Mouse (Mus musculus): ENCODE data around the gene Olfr599. TPM values are rescaled to one million over a fixed set of nuclear protein-coding genes. Genes with fewer than 3 reads are reported as not detected.
"Not testable (repeated sequence)": the region's sequence is repeated elsewhere in the genome, so short reads cannot be mapped to it uniquely, and the experiment has no call there.

Olfr599 gene
- not detected in 2 replicates for polyA plus RNA-seq (2014; fragmentation: Nextera tagmentation; extraction: Ambion mirVana)

DNA sequence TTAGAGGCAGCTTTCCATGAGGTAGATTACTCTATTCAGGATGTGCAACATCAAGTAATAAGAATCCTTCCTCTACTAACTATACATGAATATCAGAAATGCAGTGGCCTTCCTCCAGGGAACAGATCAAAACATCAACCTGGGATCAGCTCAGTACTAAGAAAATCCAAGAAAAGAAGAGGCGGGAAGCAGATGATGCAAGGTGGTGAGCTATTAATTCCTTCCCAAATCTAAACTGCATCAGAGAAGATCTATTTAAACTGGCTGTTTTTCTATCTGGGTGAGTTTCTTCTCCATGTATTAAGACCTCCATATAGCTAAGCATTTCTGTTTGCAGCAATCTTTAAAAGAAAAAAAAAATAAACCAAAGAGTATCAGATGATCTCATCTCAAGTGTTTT lies at the start of gene Olfr599:
Gene Olfr599 (plus strand): TSS at position 301 of the 400 bp plus-strand sequence.
- Histone ChIP-seq H3K9me3 (ENCODE audit: control insufficient read depth, low read length) (no peaks in the 10 kb centered on the region), H3K4me1 (replicated peaks; ENCODE audit: control insufficient read depth, insufficient read depth, low read length) (no peaks in the 10 kb centered on the region), H3K9ac (ENCODE audit: low read length) (no peak within 1 kb of the TSS), H3K27ac (ENCODE audit: low read depth) (no peak within 1 kb of the TSS), H3K27me3 (replicated peaks; ENCODE audit: control insufficient read depth, insufficient read depth, low read length) (no peaks in the 10 kb centered on the region), H3K4me2 (ENCODE audit: low read length) (no peak within 1 kb of the TSS), H3K36me3 (ENCODE audit: control insufficient read depth, insufficient read depth, low read length) (no peaks in the 10 kb centered on the region), H3K4me3 (ENCODE audit: low read depth, low read length) (no peak within 1 kb of the TSS)
- DNase-seq (ENCODE audit: low spot score) (no peak), ATAC-seq (replicated peaks; ENCODE audit: low FRiP score, low TSS enrichment, low read depth) (no peak)
- 82% methylated on average over 1 of the region's 1 CpGs for WGBS

GRCm38 (mm10) chr7:103305348-103305747 lies 30.4 kb upstream of the Olfr599 start, which contains the start of gene Olfr596:
Gene Olfr596 (plus strand): TSS chr7:103305648.
- 95% methylated on average over 2 of the region's 2 CpGs for WGBS
- H3K27me3 ChIP-seq (replicated peaks; ENCODE audit: control insufficient read depth, insufficient read depth, low read length); DNase-seq (ENCODE audit: low spot score); H3K36me3 ChIP-seq (ENCODE audit: control insufficient read depth, insufficient read depth, low read length); H3K27ac ChIP-seq (ENCODE audit: low read depth); H3K4me3 ChIP-seq (ENCODE audit: low read depth, low read length); H3K4me2 ChIP-seq (ENCODE audit: low read length); H3K9me3 ChIP-seq (ENCODE audit: control insufficient read depth, low read length); H3K4me1 ChIP-seq (replicated peaks; ENCODE audit: control insufficient read depth, insufficient read depth, low read length); H3K9ac ChIP-seq (ENCODE audit: low read length); ATAC-seq (replicated peaks; ENCODE audit: low FRiP score, low TSS enrichment, low read depth): not testable (repeated sequence)

GRCm38 (mm10) chr7:103316015-103316414 lies 19.7 kb upstream of the Olfr599 start, which contains the start of gene Olfr597:
Gene Olfr597 (plus strand): TSS chr7:103316315.
- H3K27me3 ChIP-seq (replicated peaks; ENCODE audit: control insufficient read depth, insufficient read depth, low read length); H3K9ac ChIP-seq (ENCODE audit: low read length); DNase-seq (ENCODE audit: low spot score); H3K4me1 ChIP-seq (replicated peaks; ENCODE audit: control insufficient read depth, insufficient read depth, low read length); ATAC-seq (replicated peaks; ENCODE audit: low FRiP score, low TSS enrichment, low read depth); H3K4me3 ChIP-seq (ENCODE audit: low read depth, low read length); H3K9me3 ChIP-seq (ENCODE audit: control insufficient read depth, low read length); H3K4me2 ChIP-seq (ENCODE audit: low read length); H3K27ac ChIP-seq (ENCODE audit: low read depth); H3K36me3 ChIP-seq (ENCODE audit: control insufficient read depth, insufficient read depth, low read length): not testable (repeated sequence)
- WGBS, result 84% methylated on average over 2 of the region's 2 CpGs

DNA sequence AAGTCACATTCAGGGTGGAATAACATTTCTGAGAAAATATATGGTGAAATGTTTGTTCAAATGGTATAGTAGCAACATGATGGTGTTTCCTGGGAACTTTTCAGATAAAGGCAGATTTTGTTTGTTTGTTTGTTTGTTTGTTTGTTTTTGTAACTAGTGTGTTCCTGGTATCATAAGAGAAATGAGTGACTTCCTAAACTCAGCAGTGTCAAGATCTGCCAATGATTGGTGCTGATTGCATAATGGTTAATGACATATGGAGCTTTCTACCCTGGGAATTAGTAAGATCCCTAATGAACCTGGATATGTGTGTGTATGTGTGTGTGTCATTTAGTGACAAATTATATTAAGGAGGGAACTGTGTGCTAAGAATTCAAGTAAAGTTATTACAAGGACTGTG lies 12.4 kb upstream of the Olfr599 start, which contains the start of gene Olfr598:
Gene Olfr598 (plus strand): TSS at position 301 of the 400 bp plus-strand sequence.
- no peak for ATAC-seq (replicated peaks; ENCODE audit: low FRiP score, low TSS enrichment, low read depth)

GRCm38 (mm10) chr7:103349569-103349968 lies 13.9 kb downstream of the Olfr599 start, which contains the start of gene Olfr600:
Gene Olfr600 (minus strand): TSS chr7:103349669.
- H3K9ac ChIP-seq (ENCODE audit: low read length), result no peak within 1 kb of the TSS
- ATAC-seq (replicated peaks; ENCODE audit: low FRiP score, low TSS enrichment, low read depth) (no peak), DNase-seq (ENCODE audit: low spot score) (no peak)
- H3K4me1 ChIP-seq (replicated peaks; ENCODE audit: control insufficient read depth, insufficient read depth, low read length), result no peaks in the 10 kb centered on the region
- no peaks in the 10 kb centered on the region for H3K9me3 ChIP-seq (ENCODE audit: control insufficient read depth, low read length)
- no peaks in the 10 kb centered on the region for H3K36me3 ChIP-seq (ENCODE audit: control insufficient read depth, insufficient read depth, low read length)
- no peak within 1 kb of the TSS for H3K4me2 ChIP-seq (ENCODE audit: low read length)
- H3K27me3 ChIP-seq (replicated peaks; ENCODE audit: control insufficient read depth, insufficient read depth, low read length), result no peaks in the 10 kb centered on the region
- no peak within 1 kb of the TSS for H3K4me3 ChIP-seq (ENCODE audit: low read depth, low read length)
- H3K27ac ChIP-seq (ENCODE audit: low read depth), result no peak within 1 kb of the TSS

More for the DNA sequence above, 12.4 kb upstream of the Olfr599 start, which contains the start of gene Olfr598:
- H3K27me3 ChIP-seq (replicated peaks; ENCODE audit: control insufficient read depth, insufficient read depth, low read length), result no peaks in the 10 kb centered on the region
- H3K9me3 ChIP-seq (ENCODE audit: control insufficient read depth, low read length), result no peaks in the 10 kb centered on the region
- no peak within 1 kb of the TSS for H3K4me3 ChIP-seq (ENCODE audit: low read depth, low read length)
- H3K4me2 ChIP-seq (ENCODE audit: low read length), result no peak within 1 kb of the TSS
- no peaks in the 10 kb centered on the region for H3K36me3 ChIP-seq (ENCODE audit: control insufficient read depth, insufficient read depth, low read length)
- H3K9ac ChIP-seq (ENCODE audit: low read length), result no peak within 1 kb of the TSS
- no peaks in the 10 kb centered on the region for H3K4me1 ChIP-seq (replicated peaks; ENCODE audit: control insufficient read depth, insufficient read depth, low read length)
- no peak within 1 kb of the TSS for H3K27ac ChIP-seq (ENCODE audit: low read depth)
- DNase-seq (ENCODE audit: low spot score), result no peak

GRCm38 (mm10) chr7:103362555-103362954 lies 26.8 kb downstream of the Olfr599 start, which contains the start of gene Olfr601:
Gene Olfr601 (minus strand): TSS chr7:103362655.
- DNase-seq (ENCODE audit: low spot score), result no peak
- H3K9me3 ChIP-seq (ENCODE audit: control insufficient read depth, low read length), result no peaks in the 10 kb centered on the region
- no peaks in the 10 kb centered on the region for H3K4me1 ChIP-seq (replicated peaks; ENCODE audit: control insufficient read depth, insufficient read depth, low read length)
- ATAC-seq (replicated peaks; ENCODE audit: low FRiP score, low TSS enrichment, low read depth), result no peak
- WGBS, result 93% methylated on average over 1 of the region's 1 CpGs
- H3K9ac ChIP-seq (ENCODE audit: low read length), result no peak within 1 kb of the TSS
- no peaks in the 10 kb centered on the region for H3K27me3 ChIP-seq (replicated peaks; ENCODE audit: control insufficient read depth, insufficient read depth, low read length)
- H3K27ac ChIP-seq (ENCODE audit: low read depth), result no peak within 1 kb of the TSS
- no peaks in the 10 kb centered on the region for H3K36me3 ChIP-seq (ENCODE audit: control insufficient read depth, insufficient read depth, low read length)
- no peak within 1 kb of the TSS for H3K4me2 ChIP-seq (ENCODE audit: low read length)
- H3K4me3 ChIP-seq (ENCODE audit: low read depth, low read length), result no peak within 1 kb of the TSS

DNA sequence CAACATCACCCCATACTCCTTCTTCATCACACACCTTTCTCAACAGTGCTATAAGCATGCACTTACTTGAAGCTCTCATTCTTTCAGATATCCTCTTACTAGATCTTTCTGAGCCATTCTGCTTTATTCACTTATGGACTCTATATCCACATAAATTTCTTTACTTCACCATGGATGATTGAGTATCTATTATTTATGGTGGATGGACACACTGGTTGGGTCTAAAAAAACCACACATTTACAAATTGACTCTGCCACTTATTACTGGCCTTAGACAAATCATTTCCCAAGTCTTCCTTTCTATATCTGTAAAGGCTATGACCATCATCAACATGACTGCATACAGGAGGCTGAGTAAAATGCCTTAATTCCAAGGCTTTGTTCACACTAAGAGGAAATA lies 50.4 kb downstream of the Olfr599 start, which contains the start of gene Olfr603:
Gene Olfr603 (minus strand): TSS at position 101 of the 400 bp plus-strand sequence.
- H3K9ac ChIP-seq (ENCODE audit: low read length), result no peak within 1 kb of the TSS
- H3K4me1 ChIP-seq (replicated peaks; ENCODE audit: control insufficient read depth, insufficient read depth, low read length), result no peaks in the 10 kb centered on the region
- H3K4me2 ChIP-seq (ENCODE audit: low read length), result no peak within 1 kb of the TSS
- H3K4me3 ChIP-seq (ENCODE audit: low read depth, low read length), result no peak within 1 kb of the TSS
- H3K36me3 ChIP-seq (ENCODE audit: control insufficient read depth, insufficient read depth, low read length), result no peaks in the 10 kb centered on the region
- H3K27me3 ChIP-seq (replicated peaks; ENCODE audit: control insufficient read depth, insufficient read depth, low read length), result no peaks in the 10 kb centered on the region
- H3K27ac ChIP-seq (ENCODE audit: low read depth), result no peak within 1 kb of the TSS
- ATAC-seq (replicated peaks; ENCODE audit: low FRiP score, low TSS enrichment, low read depth) (no peak), DNase-seq (ENCODE audit: low spot score) (no peak)
- no peaks in the 10 kb centered on the region for H3K9me3 ChIP-seq (ENCODE audit: control insufficient read depth, low read length)

Other genes with a start within 250 kb of the Olfr599 start
- not detected in 2 replicates for gene Olfr585, start 238.2 kb upstream of the Olfr599 start, polyA plus RNA-seq (2014; fragmentation: Nextera tagmentation; extraction: Ambion mirVana)
- not detected in 2 replicates for gene Olfr586, start 210.3 kb upstream of the Olfr599 start, polyA plus RNA-seq (2014; fragmentation: Nextera tagmentation; extraction: Ambion mirVana)
- gene Olfr588-ps1, start 195.0 kb upstream of the Olfr599 start, polyA plus RNA-seq (2014; fragmentation: Nextera tagmentation; extraction: Ambion mirVana), result not detected in 2 replicates
- gene Olfr589, start 179.6 kb upstream of the Olfr599 start, polyA plus RNA-seq (2014; fragmentation: Nextera tagmentation; extraction: Ambion mirVana), result not detected in 2 replicates
- gene Olfr591, start 157.6 kb upstream of the Olfr599 start, polyA plus RNA-seq (2014; fragmentation: Nextera tagmentation; extraction: Ambion mirVana), result not detected in 2 replicates
- gene Olfr592, start 151.1 kb upstream of the Olfr599 start, polyA plus RNA-seq (2014; fragmentation: Nextera tagmentation; extraction: Ambion mirVana), result not detected in 2 replicates
- not detected in 2 replicates for gene Olfr593, start 124.1 kb upstream of the Olfr599 start, polyA plus RNA-seq (2014; fragmentation: Nextera tagmentation; extraction: Ambion mirVana)
- not detected in 2 replicates for gene Olfr594, start 118.9 kb upstream of the Olfr599 start, polyA plus RNA-seq (2014; fragmentation: Nextera tagmentation; extraction: Ambion mirVana)
- not detected in 2 replicates for gene Usp17ld, start 83.4 kb upstream of the Olfr599 start, polyA plus RNA-seq (2014; fragmentation: Nextera tagmentation; extraction: Ambion mirVana)
- gene Olfr596, start 30.3 kb upstream of the Olfr599 start, polyA plus RNA-seq (2014; fragmentation: Nextera tagmentation; extraction: Ambion mirVana), result not detected in 2 replicates
- gene Olfr597, start 19.6 kb upstream of the Olfr599 start, polyA plus RNA-seq (2014; fragmentation: Nextera tagmentation; extraction: Ambion mirVana), result not detected in 2 replicates
- not detected in 2 replicates for gene Olfr598, start 12.3 kb upstream of the Olfr599 start, polyA plus RNA-seq (2014; fragmentation: Nextera tagmentation; extraction: Ambion mirVana)
- not detected in 2 replicates for gene Olfr600, start 13.8 kb downstream of the Olfr599 start, polyA plus RNA-seq (2014; fragmentation: Nextera tagmentation; extraction: Ambion mirVana)
- gene Olfr601, start 26.7 kb downstream of the Olfr599 start, polyA plus RNA-seq (2014; fragmentation: Nextera tagmentation; extraction: Ambion mirVana), result not detected in 2 replicates
- gene Olfr603, start 50.3 kb downstream of the Olfr599 start, polyA plus RNA-seq (2014; fragmentation: Nextera tagmentation; extraction: Ambion mirVana), result not detected in 2 replicates
- gene Usp17lc, start 79.2 kb downstream of the Olfr599 start, polyA plus RNA-seq (2014; fragmentation: Nextera tagmentation; extraction: Ambion mirVana), result not detected in 2 replicates
- not detected in 2 replicates for gene Olfr605, start 109.5 kb downstream of the Olfr599 start, polyA plus RNA-seq (2014; fragmentation: Nextera tagmentation; extraction: Ambion mirVana)
- gene Olfr606, start 113.1 kb downstream of the Olfr599 start, polyA plus RNA-seq (2014; fragmentation: Nextera tagmentation; extraction: Ambion mirVana), result not detected in 2 replicates
- not detected in 2 replicates for gene Olfr607, start 128.2 kb downstream of the Olfr599 start, polyA plus RNA-seq (2014; fragmentation: Nextera tagmentation; extraction: Ambion mirVana)
- not detected in 2 replicates for gene Olfr608, start 134.0 kb downstream of the Olfr599 start, polyA plus RNA-seq (2014; fragmentation: Nextera tagmentation; extraction: Ambion mirVana)
- gene Olfr609, start 162.1 kb downstream of the Olfr599 start, polyA plus RNA-seq (2014; fragmentation: Nextera tagmentation; extraction: Ambion mirVana), result not detected in 2 replicates
- not detected in 2 replicates for gene Olfr610, start 176.2 kb downstream of the Olfr599 start, polyA plus RNA-seq (2014; fragmentation: Nextera tagmentation; extraction: Ambion mirVana)
- gene Olfr611, start 184.9 kb downstream of the Olfr599 start, polyA plus RNA-seq (2014; fragmentation: Nextera tagmentation; extraction: Ambion mirVana), result not detected in 2 replicates
- gene Olfr612, start 206.8 kb downstream of the Olfr599 start, polyA plus RNA-seq (2014; fragmentation: Nextera tagmentation; extraction: Ambion mirVana), result not detected in 2 replicates
- gene Olfr613, start 212.2 kb downstream of the Olfr599 start, polyA plus RNA-seq (2014; fragmentation: Nextera tagmentation; extraction: Ambion mirVana), result not detected in 2 replicates
- gene Olfr615, start 220.2 kb downstream of the Olfr599 start, polyA plus RNA-seq (2014; fragmentation: Nextera tagmentation; extraction: Ambion mirVana), result not detected in 2 replicates
- not detected in 2 replicates for gene Olfr616, start 233.2 kb downstream of the Olfr599 start, polyA plus RNA-seq (2014; fragmentation: Nextera tagmentation; extraction: Ambion mirVana)
- gene Olfr617, start 237.1 kb downstream of the Olfr599 start, polyA plus RNA-seq (2014; fragmentation: Nextera tagmentation; extraction: Ambion mirVana), result not detected in 2 replicates

Data from intestine, embryonic 14.5 days (tissue).